Comparison of ENCODE assay signal across 19 mouse cellular contexts in genomic region chr9:82162415-82162814, GRCm38 (mm10).
"Had no signal": no experiment of that assay in that cellular context is flagged by ENCODE, and none has a peak within 500 bp of the region (broad histone marks: within the 10 kb centered on the region; RNA-seq: fewer than 3 reads in every experiment).

No protein-coding gene starts in this region.

- H3K4me3 ChIP-seq: limb, embryonic 12.5 days; limb, embryonic 15.5 days; midbrain, embryonic 10.5 days; midbrain, embryonic 13.5 days; myocyte; neural tube, embryonic 12.5 days had no signal

- DNase-seq: kidney, adult 11 months; kidney, adult 8-10 months; kidney, postnatal 4 days; left cerebral cortex, postnatal 4 days; liver, postnatal 0 days; lung, embryonic 14.5 days; thymus, adult 18-20 months; thymus, postnatal 36 days had no signal

- H3K27me3 ChIP-seq: limb, embryonic 12.5 days; limb, embryonic 15.5 days; midbrain, embryonic 13.5 days; neural tube, embryonic 12.5 days had no signal

- H3K36me3 ChIP-seq: limb, embryonic 12.5 days; limb, embryonic 15.5 days; midbrain, embryonic 10.5 days; midbrain, embryonic 13.5 days; neural tube, embryonic 12.5 days had no signal

- H3K9ac ChIP-seq: limb, embryonic 12.5 days; limb, embryonic 15.5 days; liver, embryonic 14.5 days; liver, postnatal 0 days; lung, embryonic 14.5 days; midbrain, embryonic 13.5 days; neural tube, embryonic 12.5 days had no signal

- H3K9me3 ChIP-seq: limb, embryonic 12.5 days; limb, embryonic 15.5 days; midbrain, embryonic 10.5 days; midbrain, embryonic 13.5 days; neural tube, embryonic 12.5 days had no signal

- H3K4me2 ChIP-seq: limb, embryonic 12.5 days; limb, embryonic 15.5 days; liver, embryonic 11.5 days; lung, embryonic 14.5 days; midbrain, embryonic 13.5 days; neural tube, embryonic 12.5 days had no signal

- H3K27ac ChIP-seq: limb, embryonic 12.5 days; limb, embryonic 15.5 days; liver, embryonic 14.5 days; macrophage; midbrain, embryonic 10.5 days; midbrain, embryonic 13.5 days; neural tube, embryonic 12.5 days had no signal

- H3K4me1 ChIP-seq: limb, embryonic 12.5 days; limb, embryonic 15.5 days; midbrain, embryonic 10.5 days; midbrain, embryonic 13.5 days; neural tube, embryonic 12.5 days had no signal

- ATAC-seq: liver, postnatal 0 days; lung, postnatal 0 days; midbrain, embryonic 13.5 days; midbrain, embryonic 16.5 days had no signal
